Mouse (Mus musculus) heart, postnatal 36 days (tissue): ENCODE measurements around the gene Bcar1. TPM values are rescaled to one million over a fixed set of nuclear protein-coding genes. Genes with fewer than 3 reads are reported as not detected.

Experiments used
- DNase-seq, 2 experiments: peaks; one replicate each; pipeline ENCODE4 v3.0.0; 2021 to 2022
- intact Hi-C: fragments of 180-260 bp; cut with DNase I; formaldehyde crosslinking; loops from one replicate; pipeline ENCODE4 v1.15.1; 2025
- total RNA-seq, 2 experiments: library from RNA; stranded (reverse); gene quantifications; 2 replicates each; pipeline ENCODE4 v1.2.3; 2021

Gene Bcar1
- total RNA-seq, 2 experiments from 2014 or later: 18.8 to 19.1 TPM

GRCm38 (mm10) chr8:111770958-111771624 is 27.5 kb upstream of the Bcar1 start:
- intact Hi-C loops: no loop called here

GRCm38 (mm10) chr8:111769764-111770428 is 26.3 kb upstream of the Bcar1 start:
- intact Hi-C loops: loop anchor here (5.0 kb wide), 1 partner anchor 93 kb away; no protein-coding TSS in a partner anchor
- peak; percentile 45 to 47 for DNase-seq

More at GRCm38 (mm10) chr8:111770958-111771624, 27.5 kb upstream of the Bcar1 start:
- no peak for DNase-seq

GRCm38 (mm10) chr8:111769296-111769695 is 25.7 kb upstream of the Bcar1 start:
- no peak for DNase-seq
- intact Hi-C loops: loop anchor here (5.0 kb wide), 1 partner anchor 92 kb away; no protein-coding TSS in a partner anchor

DNA sequence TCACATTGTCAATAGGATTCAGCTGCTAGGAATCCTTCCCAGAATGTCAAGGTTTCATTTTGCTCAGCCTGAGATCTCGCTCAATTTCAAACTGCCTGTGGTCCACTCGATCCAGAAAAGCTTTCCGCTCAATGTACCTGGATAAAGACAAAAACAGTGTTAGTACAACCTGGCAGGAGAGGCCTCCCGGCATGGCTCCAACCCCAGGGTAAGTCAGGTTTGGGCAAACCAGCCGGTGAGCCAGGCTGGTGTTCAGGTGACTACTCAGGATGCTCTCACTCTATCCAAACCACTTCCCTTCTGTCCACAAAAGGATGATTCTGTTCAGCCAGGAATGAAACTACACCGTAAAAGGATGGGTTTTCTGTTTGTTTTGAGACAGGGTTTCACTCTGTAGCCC is 25.0 kb upstream of the Bcar1 start:
- no peak for DNase-seq
- intact Hi-C loops: loop anchor here (5.0 kb wide), 1 partner anchor 91 kb away; no protein-coding TSS in a partner anchor

DNA sequence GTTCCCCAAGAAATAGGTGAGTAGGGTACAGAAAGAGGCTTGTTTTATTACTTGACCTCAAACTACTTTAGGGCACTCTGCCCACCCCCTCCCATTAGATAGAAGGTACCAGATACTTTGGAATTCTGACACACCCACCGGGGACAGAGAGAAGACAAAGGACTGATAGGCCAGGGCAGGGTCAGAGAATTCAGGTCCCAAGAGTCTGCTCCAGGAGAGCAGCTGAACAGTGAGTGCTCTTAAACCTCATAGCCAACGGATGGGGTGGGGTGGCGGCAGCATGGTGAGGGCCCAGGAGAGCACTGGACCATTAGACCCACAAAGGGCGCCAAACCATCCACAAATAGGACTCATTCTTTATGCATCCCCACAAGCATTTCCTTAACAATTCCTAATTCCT is 22.0 kb upstream of the Bcar1 start:
- no peak for DNase-seq
- intact Hi-C loops: loop anchor here (5.0 kb wide), 1 partner anchor 88 kb away; no protein-coding TSS in a partner anchor

DNA sequence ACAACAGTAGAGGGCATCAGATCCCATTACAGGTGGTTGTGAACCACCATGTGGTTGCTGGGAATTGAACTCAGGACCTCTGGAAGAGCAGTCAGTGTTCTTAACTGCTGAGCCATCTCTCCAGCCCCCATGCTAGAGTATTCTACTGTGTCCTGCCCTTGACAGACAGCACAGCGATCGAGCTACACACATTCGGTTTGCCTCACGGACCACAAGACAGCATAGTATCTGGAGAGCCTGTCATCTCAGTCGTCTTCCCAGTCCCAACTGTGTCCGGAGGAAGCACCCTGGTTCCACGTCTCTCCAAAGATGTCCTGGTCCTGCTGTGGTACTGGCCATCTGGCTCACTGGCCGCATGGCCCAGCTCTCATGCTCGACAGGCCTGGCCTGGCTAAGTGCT is 21.5 kb upstream of the Bcar1 start:
- intact Hi-C loops: loop anchor here (5.0 kb wide), 1 partner anchor 88 kb away; no protein-coding TSS in a partner anchor
- no peak for DNase-seq

DNA sequence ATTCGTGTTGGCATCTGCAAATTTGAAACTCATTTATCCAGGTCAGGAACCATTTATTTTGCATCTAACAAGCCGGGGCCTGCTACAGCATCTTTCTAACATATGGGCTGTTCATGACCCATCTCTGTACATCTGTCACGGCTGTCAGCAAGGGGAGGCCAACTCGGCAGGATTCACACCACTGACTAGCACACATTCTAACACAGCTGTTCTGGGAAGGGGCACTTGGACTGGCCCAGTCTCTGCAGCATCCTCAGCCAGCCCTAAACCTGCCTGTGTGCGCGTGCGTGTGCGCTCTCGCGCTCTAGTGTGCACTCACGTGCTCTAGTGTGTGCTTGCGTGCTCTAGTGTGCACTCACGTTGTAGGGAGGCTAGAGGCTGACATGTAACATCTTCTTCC is 17.1 kb upstream of the Bcar1 start:
- intact Hi-C loops: no loop called here
- DNase-seq: no peak

DNA sequence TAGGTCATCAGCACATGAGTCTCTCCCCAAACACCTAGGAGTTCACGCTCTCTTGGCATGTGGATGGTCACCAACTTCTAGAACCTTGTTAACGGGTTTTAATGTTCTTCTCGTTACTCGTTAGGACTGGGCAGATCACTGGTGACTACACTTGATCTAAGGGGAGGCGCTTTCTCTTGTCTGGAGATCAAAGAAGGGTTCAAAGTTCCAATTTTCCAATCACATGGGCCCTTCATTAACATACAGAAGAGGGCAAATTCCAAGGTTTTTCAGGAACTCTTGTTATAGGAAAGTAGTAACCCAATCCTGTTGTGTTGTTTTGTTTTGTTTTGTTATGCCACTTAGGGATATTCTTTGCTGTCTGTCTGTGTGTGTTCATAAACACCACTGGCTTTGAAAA is 15.2 kb upstream of the Bcar1 start:
- intact Hi-C loops: no loop called here
- DNase-seq: no peak

GRCm38 (mm10) chr8:111757599-111757998 is 14.0 kb upstream of the Bcar1 start:
- intact Hi-C loops: no loop called here
- DNase-seq: no peak

DNA sequence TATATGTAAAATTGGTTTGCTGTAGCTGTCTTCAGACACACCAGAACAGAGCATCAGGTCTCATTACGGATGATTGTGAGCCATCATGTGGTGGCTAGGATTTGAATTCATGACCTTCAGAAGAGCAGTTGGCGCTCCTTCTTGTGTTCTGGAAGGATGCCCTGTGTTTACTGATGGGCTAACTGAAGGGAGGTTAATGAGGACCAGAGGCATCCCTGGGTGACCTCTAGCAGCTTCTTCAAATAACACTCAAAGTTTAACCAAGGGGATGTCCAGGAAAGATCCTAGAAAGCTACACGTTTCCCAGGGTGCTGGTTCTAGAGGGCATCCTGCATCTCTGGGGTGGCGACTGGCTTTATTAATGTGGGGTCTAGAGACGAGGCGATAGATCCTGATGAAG is 11.1 kb upstream of the Bcar1 start:
- no peak for DNase-seq
- intact Hi-C loops: no loop called here

- no peak for DNase-seq
- intact Hi-C loops: no loop called here
These were observed 10.5 kb upstream of the Bcar1 start for GRCm38 (mm10) chr8:111754088-111754487.

DNA sequence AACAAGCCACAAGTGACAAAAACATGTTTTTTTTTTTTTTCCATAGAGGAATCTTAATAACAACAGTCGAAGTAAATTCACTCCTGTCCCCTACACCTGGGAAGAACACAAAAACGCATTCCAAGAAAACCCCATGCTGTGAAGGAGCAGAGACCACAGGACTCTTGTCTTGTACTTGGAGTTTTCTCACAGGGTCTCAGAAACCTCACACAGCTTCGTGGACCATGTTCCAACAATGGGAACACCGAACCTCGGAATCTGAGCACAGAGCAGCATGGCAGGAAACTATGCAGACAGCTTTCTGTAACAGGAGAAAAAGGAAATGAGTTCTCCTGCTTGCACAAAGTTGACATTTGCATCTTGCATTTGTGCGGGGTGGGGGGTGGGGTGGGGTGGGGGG is 5.2 kb upstream of the Bcar1 start:
- DNase-seq: no peak
- intact Hi-C loops: no loop called here

DNA sequence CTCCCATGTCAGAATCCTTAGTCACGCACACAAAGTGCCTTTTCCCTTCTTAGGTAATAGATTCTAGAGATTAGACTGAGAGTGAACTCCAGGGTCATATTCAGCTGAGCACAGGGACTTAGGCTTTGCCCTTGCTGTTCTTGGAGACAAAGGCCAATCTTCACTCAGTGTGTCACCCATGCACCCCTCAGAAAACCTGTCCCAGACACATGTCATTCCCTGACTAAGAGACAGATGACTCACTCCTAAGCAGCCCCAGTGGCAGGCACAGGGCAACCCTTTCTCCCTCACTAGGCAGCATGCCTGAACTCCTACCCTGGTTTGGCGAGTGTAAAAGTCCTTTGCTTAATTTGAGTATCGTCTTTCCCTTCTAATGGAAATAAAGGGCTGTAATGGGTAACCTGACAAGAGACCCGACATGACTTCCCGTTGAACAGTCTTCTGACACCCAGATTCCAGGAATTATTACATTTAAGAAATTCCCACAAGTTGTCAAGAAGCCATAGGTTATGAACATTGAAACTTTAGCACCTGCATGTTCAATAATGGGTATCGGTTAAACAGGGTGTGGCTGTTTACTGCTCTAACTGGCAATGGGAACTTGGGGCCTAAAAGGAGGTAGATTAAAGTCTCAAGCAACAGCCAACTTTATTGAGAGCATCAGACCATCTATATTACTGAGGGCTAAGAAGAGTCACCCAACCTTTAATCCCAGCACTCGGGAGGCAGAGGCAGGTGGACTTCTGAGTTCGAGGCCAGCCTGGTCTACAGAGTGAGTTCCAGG is 4.4 kb upstream of the Bcar1 start:
- DNase-seq: no peak

GRCm38 (mm10) chr8:111746582-111747465 is 3.2 kb upstream of the Bcar1 start:
- DNase-seq: no peak

More for the DNA sequence above, 4.4 kb upstream of the Bcar1 start:
- intact Hi-C loops: no loop called here

DNA sequence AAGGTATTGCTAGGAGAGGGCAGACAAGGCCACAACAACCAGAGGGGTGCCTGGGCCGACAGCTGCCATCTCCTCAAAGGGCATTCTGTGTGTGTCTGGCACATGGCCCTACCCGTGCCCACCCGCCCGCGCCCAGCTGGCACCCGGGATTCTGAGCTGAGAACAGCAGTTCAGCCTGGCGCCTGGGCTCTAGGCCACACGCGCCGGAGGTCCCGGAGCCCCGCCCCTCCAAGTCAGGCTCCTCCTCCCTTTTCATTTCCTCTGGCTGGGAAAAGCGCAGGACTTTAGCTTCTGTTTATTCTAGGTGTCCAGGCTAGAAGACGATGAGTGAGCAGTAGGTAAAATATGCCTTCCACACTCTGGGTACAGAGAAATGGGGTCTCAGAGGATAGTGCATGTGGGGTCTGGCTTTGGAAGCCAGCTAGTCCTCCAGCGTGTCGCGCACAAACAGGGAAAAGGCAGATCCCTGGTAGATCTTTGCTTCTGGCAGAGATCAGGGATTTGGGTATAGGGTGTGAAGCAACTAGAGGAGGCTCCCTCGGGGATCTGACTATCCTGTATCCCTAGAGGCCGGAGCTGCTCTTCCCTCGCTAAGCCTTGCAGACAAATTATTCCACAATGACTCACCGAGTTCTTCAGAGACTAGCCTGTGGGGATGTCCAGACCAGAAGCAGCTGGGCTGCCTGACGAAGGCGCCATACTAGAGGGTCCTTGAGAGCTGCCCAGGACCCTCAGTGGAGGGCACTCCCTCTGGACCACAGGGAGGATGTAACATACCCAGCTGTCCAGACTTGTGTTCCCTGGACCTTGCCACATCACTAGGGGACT is 2.2 kb upstream of the Bcar1 start:
- peak; percentile 75 to 80 for DNase-seq
- intact Hi-C loops: no loop called here

More at GRCm38 (mm10) chr8:111746582-111747465, 3.2 kb upstream of the Bcar1 start:
- intact Hi-C loops: no loop called here

GRCm38 (mm10) chr8:111745086-111745485 is 1.5 kb upstream of the Bcar1 start:
- intact Hi-C loops: no loop called here
- DNase-seq: no peak

DNA sequence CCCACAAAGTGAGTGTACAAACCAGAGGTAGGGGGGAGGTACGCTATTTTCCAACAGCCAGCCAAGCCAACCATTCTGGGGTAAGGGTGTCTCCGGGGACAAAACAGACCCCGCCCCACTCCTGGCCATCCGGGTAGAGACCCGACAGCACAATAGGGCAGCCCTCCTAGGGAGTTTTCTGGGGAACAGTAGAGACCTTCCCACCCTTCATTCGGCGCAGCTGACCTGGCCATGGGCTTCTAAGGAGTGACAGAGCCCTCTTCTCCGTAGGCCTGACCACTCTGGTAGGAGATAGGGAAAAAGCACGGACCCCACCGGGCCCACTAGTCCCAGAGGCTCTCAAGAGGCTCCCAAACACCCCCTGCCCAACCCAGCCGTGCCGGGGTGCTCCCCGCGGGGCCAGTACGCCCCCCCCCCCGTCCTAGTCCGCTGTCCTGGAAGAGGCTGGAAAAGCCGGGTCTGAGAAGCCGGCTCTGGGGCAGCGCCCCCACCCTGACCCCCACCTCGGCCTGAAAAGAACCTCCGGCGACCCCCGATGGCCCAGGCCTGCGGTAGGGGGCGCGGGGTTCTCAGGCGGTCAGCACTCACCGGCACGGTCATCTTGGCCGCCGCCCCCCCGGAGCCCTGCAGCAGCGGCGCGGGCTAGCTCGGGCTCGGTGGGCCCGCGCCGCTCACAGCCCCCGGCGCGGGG is 363 bp downstream of the Bcar1 start:
- no peak for DNase-seq
- intact Hi-C loops: loop anchor here (2.0 kb wide), 2 partner anchors 16 to 26 kb away; no protein-coding TSS in a partner anchor

DNA sequence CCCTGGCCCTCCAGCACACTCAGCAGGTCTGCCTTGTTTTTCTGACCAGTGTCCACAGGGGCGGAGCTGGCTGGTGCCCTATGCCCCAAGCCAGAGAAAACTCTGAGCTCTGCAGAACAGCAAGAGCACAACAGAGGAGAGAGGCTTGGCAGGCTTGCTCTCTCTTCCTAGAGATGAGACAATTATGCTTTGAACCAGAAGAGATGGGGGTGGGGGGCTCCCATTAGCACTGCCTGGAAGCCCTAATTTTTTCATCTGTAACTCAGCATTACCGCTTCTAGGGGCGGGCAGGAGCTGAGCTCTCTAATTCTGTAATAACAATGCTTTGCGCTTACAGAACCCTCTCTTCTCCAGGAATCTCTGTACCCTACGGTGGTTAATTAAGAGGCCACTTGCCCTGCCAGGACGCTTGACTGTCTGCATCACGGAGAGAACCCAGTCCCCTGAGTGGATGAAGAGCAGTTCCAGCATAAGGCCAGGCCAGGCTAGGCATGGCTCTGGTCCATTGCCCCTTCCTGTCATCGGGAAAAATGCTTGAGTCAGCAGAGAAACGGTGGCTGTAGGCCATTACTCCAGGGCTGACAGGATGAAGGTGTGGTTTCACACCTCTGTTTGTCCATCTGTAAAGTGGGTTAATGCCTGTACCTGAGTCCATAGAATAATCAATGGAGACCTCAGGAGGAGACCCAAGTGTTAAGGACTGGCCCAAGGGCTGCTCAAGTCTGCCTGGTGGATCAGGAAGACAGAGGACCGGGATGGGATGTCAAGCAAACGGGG is 1.2 kb downstream of the Bcar1 start:
- DNase-seq: no peak
- intact Hi-C loops: loop anchor here (2.0 kb wide), 2 partner anchors 16 to 26 kb away; no protein-coding TSS in a partner anchor
